ENCODE assay signal across 11 mouse cellular contexts in the genomic region with DNA sequence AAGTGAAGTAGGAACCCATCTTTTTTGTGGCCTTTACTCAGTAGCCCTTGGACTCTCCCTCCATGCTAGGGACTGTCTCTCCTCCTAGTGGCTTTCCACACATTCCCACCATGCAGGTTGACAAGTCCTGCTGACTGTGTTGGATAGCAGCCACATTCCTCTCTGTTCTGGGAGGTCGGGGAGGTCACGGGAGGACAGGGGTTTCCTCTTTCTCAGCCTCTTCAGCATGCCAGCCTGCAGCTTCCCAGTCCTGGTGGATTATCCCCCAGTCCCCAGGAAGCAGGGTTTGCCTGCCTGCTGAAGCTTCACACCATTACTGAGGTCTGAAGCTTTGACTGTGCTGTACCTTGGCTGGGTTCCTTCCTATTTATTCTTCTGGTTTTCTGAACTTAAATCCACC. TPM values are rescaled to one million over a fixed set of nuclear protein-coding genes. Genes with fewer than 3 reads are reported as not detected.
DNase-seq lines count a peak whose midpoint lies in the region; ATAC-seq and TF ChIP-seq lines count a peak whose summit lies in the region.
"Had no signal": no experiment of that assay in that cellular context is flagged by ENCODE, and none has a peak within 500 bp of the region (broad histone marks: within the 10 kb centered on the region; RNA-seq: fewer than 3 reads in every experiment).

No protein-coding gene starts in this region.

- no peak overlapping the region for H3K4me3 ChIP-seq in kidney, adult 2 months (ENCODE audit: insufficient read depth, low read depth, low read length)
- no peak overlapping the region for H3K4me3 ChIP-seq in kidney, embryonic 14.5 days (ENCODE audit: low read length)
- H3K4me3 ChIP-seq in heart, embryonic 12.5 days, result no peak overlapping the region

- 7% methylated on average over 2 of the region's 2 CpGs for WGBS in kidney, adult 2 months
- 5% methylated on average over 2 of the region's 2 CpGs for WGBS in kidney, embryonic 14.5 days
- 7% methylated on average over 2 of the region's 2 CpGs for WGBS in heart, embryonic 12.5 days

- ATAC-seq in kidney, embryonic 14.5 days (ENCODE audit: low FRiP score, low TSS enrichment), result no peak
- ATAC-seq in Patski, result no peak
- peak; percentile 51; the same call in 1 of the 2 replicates for ATAC-seq in heart, embryonic 12.5 days (ENCODE audit: insufficient number of reproducible peaks, low FRiP score)

- H3K27me3 ChIP-seq in kidney, adult 2 months (replicated peaks; ENCODE audit: control insufficient read depth, insufficient read depth, low read length), result no peaks in the 10 kb centered on the region
- no peaks in the 10 kb centered on the region for H3K27me3 ChIP-seq in kidney, embryonic 14.5 days (ENCODE audit: control insufficient read depth, insufficient read depth, low read length)
- no peaks in the 10 kb centered on the region for H3K27me3 ChIP-seq in Patski
- no peaks in the 10 kb centered on the region for H3K27me3 ChIP-seq in heart, embryonic 12.5 days (replicated peaks)

- H3K4me2 ChIP-seq in kidney, embryonic 14.5 days (replicated peaks; ENCODE audit: low read depth, low read length), result no peak overlapping the region
- no peak overlapping the region for H3K4me2 ChIP-seq in heart, embryonic 12.5 days

- CTCF ChIA-PET in Patski (lab: Charles Lee), result interaction anchor here (1.3 kb wide), 1 partner anchor 85 kb away, joined by 3 read pairs; no protein-coding TSS in a partner anchor

- TF ChIP-seq CTCF in kidney, adult 2 months (conservative IDR thresholded peaks at IDR 0.05; ENCODE audit: insufficient read depth, insufficient read length, low read depth, low read length), result no peak
- no peak for TF ChIP-seq CTCF in Patski (IDR thresholded peaks at IDR 0.05)

- peak; percentile 30 for DNase-seq in kidney, adult 2 months
- DNase-seq in 3T3-L1 (ENCODE audit: low read depth, low spot score) (peak; percentile 55), Patski (ENCODE audit: low read depth, low spot score) (peak; percentile 64)
- no peak for DNase-seq in frontal cortex, postnatal 36 days (ENCODE audit: low spot score in 2 of 2)
- DNase-seq in ovary, adult 18-20 months (ENCODE audit: low spot score), result no peak
- DNase-seq: cerebellum, adult 9-10 months; thymus, adult 18-20 months had no signal

- H3K4me1 ChIP-seq in kidney, adult 2 months (ENCODE audit: control insufficient read depth, insufficient read depth, low read length), result no peaks in the 10 kb centered on the region
- peaks cover 18% of the 10 kb centered on the region for H3K4me1 ChIP-seq in kidney, embryonic 14.5 days (ENCODE audit: control insufficient read depth, insufficient read depth, low read length)
- H3K4me1 ChIP-seq in heart, embryonic 12.5 days (replicated peaks), result peaks cover 45% of the 10 kb centered on the region

- 0 out of 2 replicates have a peak, but pooled peaks cover 8% of the 10 kb centered on the region for H3K9me3 ChIP-seq in kidney, embryonic 14.5 days (ENCODE audit: control insufficient read depth, low read length)
- H3K9me3 ChIP-seq in heart, embryonic 12.5 days (replicated peaks), result no peaks in the 10 kb centered on the region; the same call in 1 of the 2 replicates

- POLR2A ChIA-PET in Patski (lab: Charles Lee), result interaction anchor here (1.3 kb wide), 1 partner anchor 10 kb away, joined by 3 read pairs; no protein-coding TSS in a partner anchor

- in situ Hi-C loops in Patski (cut with MboI; ENCODE audit: low pct_unique_long_range_greater_than_20kb), result no loop called here

- H3K9ac ChIP-seq in kidney, embryonic 14.5 days (ENCODE audit: low read depth, low read length), result no peak overlapping the region
- H3K9ac ChIP-seq in heart, embryonic 12.5 days, result no peak overlapping the region
- H3K9ac ChIP-seq: liver, embryonic 14.5 days had no signal

- H3K36me3 ChIP-seq in kidney, adult 2 months (ENCODE audit: control insufficient read depth, insufficient read depth, low read length), result no peaks in the 10 kb centered on the region
- H3K36me3 ChIP-seq in kidney, embryonic 14.5 days (ENCODE audit: control insufficient read depth, insufficient read depth, low read length), result no peaks in the 10 kb centered on the region
- 0 out of 2 replicates have a peak, but pooled peaks cover 1% of the 10 kb centered on the region for H3K36me3 ChIP-seq in heart, embryonic 12.5 days

- H3K27ac ChIP-seq in kidney, adult 2 months (ENCODE audit: insufficient read depth, low read depth, low read length), result no peak overlapping the region
- H3K27ac ChIP-seq in kidney, embryonic 14.5 days (ENCODE audit: low read depth, low read length), result no peak overlapping the region
- H3K27ac ChIP-seq in heart, embryonic 12.5 days (ENCODE audit: poor library complexity, severe bottlenecking), result peak overlapping the region; percentile 86
- H3K27ac ChIP-seq: liver, embryonic 14.5 days; macrophage had no signal

- TF ChIP-seq POLR2A in kidney, adult 2 months (IDR thresholded peaks at IDR 0.05; ENCODE audit: low read depth, low read length), result no peak

RNA-seq across cellular contexts. Expression of a gene that starts 29.7 kb away (rescaled TPM):
- polyA plus RNA-seq in kidney, adult 2 months (2012; rRNA removed), result 6.2 and 6.6 TPM in 2 replicates
- 5.1 and 7.3 TPM in 2 replicates for polyA plus RNA-seq in kidney, embryonic 14.5 days (2014; fragmentation: Nextera tagmentation; extraction: Ambion mirVana)
- polyA plus RNA-seq in Patski (2021), result 12.4 TPM
- polyA plus RNA-seq in heart, embryonic 12.5 days (2016; fragmentation: Nextera tagmentation; extraction: Ambion mirVana), result 13.3 and 14.2 TPM in 2 replicates

Comparison
In these comparisons a context has a peak if more than half of its experiments do, and no peak if none do; other contexts are left out.
1. DNase-seq: peak in kidney, adult 2 months (single experiment), 3T3-L1 (single experiment) and Patski (single experiment); none in frontal cortex, postnatal 36 days (0 of 2) and ovary, adult 18-20 months (single experiment).